Mouse (Mus musculus) olfactory bulb, adult 2 months (tissue): ENCODE results near the gene Dnah12.

ENCODE experiments used
- CTCF ChIP-seq: fragments of 200-500 bp; IDR thresholded peaks from 2 replicates; pipeline ENCODE4 v1.5.1; 2012; ENCODE audit warnings: low read depth, mild to moderate bottlenecking, low read length, moderate library complexity; ENCODE audit not compliant: insufficient read depth
- POLR2A ChIP-seq: fragments of 200-500 bp; IDR thresholded peaks from 2 replicates; pipeline ENCODE4 v1.6.1; 2012; ENCODE audit warnings: mild to moderate bottlenecking, low read depth, low read length, moderate library complexity; ENCODE audit not compliant: insufficient read depth

DNA sequence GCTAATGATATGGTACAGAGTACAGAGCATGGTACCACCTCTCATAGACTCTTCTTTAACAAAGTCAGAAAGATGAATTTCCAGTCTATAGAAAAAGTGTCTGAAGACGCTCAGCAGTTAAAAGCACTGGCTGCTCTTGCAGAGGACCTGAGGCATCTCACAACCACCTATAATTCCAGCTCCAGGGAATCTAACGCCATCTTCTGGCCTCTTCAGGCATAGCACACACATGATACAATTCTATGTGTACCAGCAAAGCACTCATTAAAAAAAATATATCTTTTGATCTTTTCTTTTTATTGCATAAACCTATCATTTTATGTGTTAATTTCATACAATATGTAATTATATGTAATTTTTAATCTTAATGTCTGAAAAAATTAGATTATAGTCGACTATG lies 121.8 kb downstream of the Dnah12 start:
- no peak for TF ChIP-seq POLR2A
- TF ChIP-seq CTCF = no peak
